Mouse (Mus musculus): Measurements from ENCODE around the gene Ubqln4. TPM values are rescaled to one million over a fixed set of nuclear protein-coding genes. Genes with fewer than 3 reads are reported as not detected.

The Ubqln4 gene
- total and polyA plus RNA-seq, 3 experiments = 22.8 to 62.2 (median 39.6) TPM

DNA sequence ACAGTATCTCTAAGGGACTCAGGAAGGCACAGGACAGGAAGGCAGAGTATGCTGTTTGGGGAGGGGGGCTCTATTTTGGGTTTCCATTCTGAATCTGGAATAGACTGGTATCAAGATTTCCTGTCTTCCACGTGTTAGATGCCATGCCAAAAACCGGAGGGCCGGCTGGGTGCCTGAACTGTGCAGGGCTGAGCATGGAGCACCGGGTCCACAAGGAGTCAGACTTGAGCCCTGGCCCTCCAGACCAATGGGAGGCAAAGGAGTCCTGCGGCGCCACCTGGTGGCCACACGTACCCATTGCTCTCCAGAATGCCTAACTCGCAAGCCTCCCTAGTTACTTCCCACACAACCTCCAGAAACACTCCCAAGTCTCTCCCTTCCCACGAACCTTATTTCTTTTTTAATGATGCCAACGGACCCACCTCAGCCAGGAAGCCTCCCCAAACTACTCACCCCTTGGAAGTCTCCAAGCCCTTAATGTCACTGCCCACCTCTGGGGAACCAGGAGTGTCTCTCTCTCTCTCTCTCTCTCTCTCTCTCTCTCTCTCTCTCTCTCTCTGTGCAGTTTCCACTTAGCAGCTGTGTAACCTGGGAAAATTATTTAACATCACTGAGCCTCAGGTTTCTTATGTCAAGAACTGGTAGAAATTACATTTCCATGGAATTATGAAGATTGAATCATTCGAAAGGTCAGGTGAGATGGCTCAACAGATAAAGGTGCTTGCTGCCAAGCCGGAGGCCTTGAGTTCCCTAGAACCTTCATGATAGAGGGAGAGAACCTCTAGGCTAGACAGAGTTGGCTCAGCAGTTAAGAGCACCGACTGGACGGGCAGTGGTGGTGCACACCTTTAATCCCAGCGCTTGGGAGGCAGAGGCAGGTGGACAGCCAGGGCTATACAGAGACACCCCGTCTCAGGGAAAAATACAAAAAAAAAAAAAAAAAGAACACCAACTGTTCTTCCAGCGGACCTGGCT, 27.1 kb upstream of the Ubqln4 start (continued):
- no peak for TF ChIP-seq RCOR1 (conservative IDR thresholded peaks at IDR 0.05; ENCODE audit: low read depth, low read length)
- TF ChIP-seq PAX5 (IDR thresholded peaks at IDR 0.05; ENCODE audit: low read length) = no peak
- peak; percentile 77 for TF ChIP-seq MAX (IDR thresholded peaks at IDR 0.05; ENCODE audit: low read length)
- no peak for TF ChIP-seq ZNF384 (IDR thresholded peaks at IDR 0.05; ENCODE audit: low read depth, low read length)
- TF ChIP-seq TCF12 (IDR thresholded peaks at IDR 0.05; ENCODE audit: low read depth, low read length) = peak; percentile 54; the same call in 1 of the 2 replicates
- TF ChIP-seq IRF4 (IDR thresholded peaks at IDR 0.05; ENCODE audit: low read depth, low read length) = 0 out of 2 replicates have a peak, but pooled peaks have one; percentile 39
- TF ChIP-seq EP300 (IDR thresholded peaks at IDR 0.05; ENCODE audit: low read length) = no peak
- TF ChIP-seq ELF1 (IDR thresholded peaks at IDR 0.05; ENCODE audit: low read depth, low read length) = peak; percentile 29; the same call in 1 of the 2 replicates

DNA sequence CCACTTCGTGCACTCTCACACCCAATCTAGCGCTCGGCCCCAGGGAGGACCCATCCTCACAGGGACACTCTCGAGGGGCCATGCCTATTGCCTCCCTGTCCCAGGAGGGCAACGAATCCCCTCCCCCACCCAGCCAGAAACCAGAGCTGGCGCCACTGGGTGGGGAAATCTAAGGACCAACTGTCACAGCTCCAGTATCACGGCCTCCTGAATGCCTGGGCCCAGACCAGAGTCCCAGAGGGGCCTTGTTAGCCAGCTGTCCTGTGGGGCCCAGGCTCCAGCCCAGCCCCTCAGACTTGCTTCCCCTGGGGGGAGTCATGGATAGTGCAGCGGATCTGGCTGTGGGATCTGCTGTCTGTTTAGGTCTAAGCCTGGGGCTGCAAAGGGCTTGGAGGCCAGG, 26.0 kb upstream of the Ubqln4 start:
- Histone ChIP-seq H3K9ac (ENCODE audit: insufficient read depth, low read depth) (no peak overlapping the region), H3K4me2 (ENCODE audit: insufficient read depth, low read depth, poor library complexity, severe bottlenecking) (no peak overlapping the region), H3K36me3 (replicated peaks in 1 of 2; ENCODE audit: control insufficient read depth in 1 of 2, insufficient read depth in 1 of 2, low read length in 1 of 2) (peaks cover 9 to 41% of the 10 kb centered on the region in 2 experiments)

DNA sequence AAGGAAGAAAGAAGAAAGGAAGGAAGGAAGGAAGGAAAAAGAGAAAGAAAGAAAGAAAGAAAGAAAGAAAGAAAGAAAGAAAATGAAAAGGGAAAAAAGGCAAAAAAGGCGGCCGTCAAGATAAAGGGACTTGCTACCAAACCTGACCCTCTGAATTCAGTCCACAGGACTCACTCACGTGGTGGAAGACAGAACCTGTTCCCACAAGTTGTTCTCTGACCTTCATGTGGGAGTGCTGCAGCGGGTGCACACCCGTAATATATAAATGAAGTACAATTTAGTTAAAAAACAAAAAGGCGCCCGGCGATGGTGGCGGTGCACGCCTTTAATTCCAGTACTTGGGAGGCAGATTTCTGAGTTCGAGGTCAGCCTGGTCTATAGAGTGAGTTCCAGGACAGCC, 24.9 kb upstream of the Ubqln4 start:
- dilution Hi-C loops (cut with MboI; ENCODE audit: extremely low pct_ligation_motif_present, extremely low pct_unique_long_range_greater_than_20kb, low sequenced_read_pairs) = no loop called here

More for the DNA sequence above, 26.0 kb upstream of the Ubqln4 start:
- Histone ChIP-seq H3K4me3 (replicated peaks in 1 of 3; ENCODE audit: low read depth in 2 of 3, low read length in 2 of 3, poor library complexity in 1 of 3) (no peak overlapping the region), H3K79me2 (replicated peaks; ENCODE audit: control insufficient read depth, extremely low read depth, insufficient read depth, poor library complexity, severe bottlenecking) (no peaks in the 10 kb centered on the region), H3K27me3 (replicated peaks) (peaks cover under 1% of the 10 kb centered on the region), H3K4me1 (ENCODE audit: control insufficient read depth in 1 of 2, insufficient read depth in 2 of 2) (peaks cover 18 to 33% of the 10 kb centered on the region in 2 experiments), H3K9me3 (replicated peaks; ENCODE audit: low read length) (no peaks in the 10 kb centered on the region), H3K27ac (ENCODE audit: insufficient read depth, low read depth) (no peak overlapping the region)
- in situ Hi-C loops (cut with MboI; ENCODE audit: low pct_ligation_motif_present, low pct_unique_long_range_greater_than_20kb, low sequenced_read_pairs) (no loop called here), dilution Hi-C loops (cut with MboI; ENCODE audit: extremely low pct_ligation_motif_present, extremely low pct_unique_long_range_greater_than_20kb, low sequenced_read_pairs) (no loop called here)
- no peak for TF ChIP-seq NELFE (IDR thresholded peaks at IDR 0.05; ENCODE audit: low read depth, low read length)
- no peak for TF ChIP-seq NRF1 (IDR thresholded peaks at IDR 0.05; ENCODE audit: low read depth, low read length)
- TF ChIP-seq IRF4 (IDR thresholded peaks at IDR 0.05; ENCODE audit: low read depth, low read length) = no peak
- TF ChIP-seq MAZ (IDR thresholded peaks at IDR 0.05; ENCODE audit: low read depth, low read length) = no peak
- no peak for DNase-seq (ENCODE audit: extremely low read depth)

More for the DNA sequence above, 24.9 kb upstream of the Ubqln4 start:
- in situ Hi-C loops (cut with MboI; ENCODE audit: low pct_ligation_motif_present, low pct_unique_long_range_greater_than_20kb, low sequenced_read_pairs) = no loop called here
- peaks cover 20 to 41% of the 10 kb centered on the region in 2 experiments for H3K4me1 ChIP-seq (ENCODE audit: control insufficient read depth in 1 of 2, insufficient read depth in 2 of 2)
- no peak overlapping the region for H3K27ac ChIP-seq (ENCODE audit: insufficient read depth, low read depth)
- DNase-seq (ENCODE audit: extremely low read depth) = no peak
- no peak overlapping the region for H3K4me3 ChIP-seq (replicated peaks in 1 of 3; ENCODE audit: low read depth in 2 of 3, low read length in 2 of 3, poor library complexity in 1 of 3)
- H3K79me2 ChIP-seq (replicated peaks; ENCODE audit: control insufficient read depth, extremely low read depth, insufficient read depth, poor library complexity, severe bottlenecking) = no peaks in the 10 kb centered on the region
- H3K4me2 ChIP-seq (ENCODE audit: insufficient read depth, low read depth, poor library complexity, severe bottlenecking) = no peak overlapping the region
- TF ChIP-seq MEF2A (IDR thresholded peaks at IDR 0.05; ENCODE audit: borderline replicate concordance, low read depth, low read length) = no peak
- TF ChIP-seq POLR2AphosphoS2 (IDR thresholded peaks at IDR 0.05; ENCODE audit: low read depth, low read length) = no peak
- H3K27me3 ChIP-seq (replicated peaks) = peaks cover 9% of the 10 kb centered on the region
- H3K36me3 ChIP-seq (replicated peaks in 1 of 2; ENCODE audit: control insufficient read depth in 1 of 2, insufficient read depth in 1 of 2, low read length in 1 of 2) = peaks cover 8 to 32% of the 10 kb centered on the region in 2 experiments
- no peaks in the 10 kb centered on the region for H3K9me3 ChIP-seq (replicated peaks; ENCODE audit: low read length)
- H3K9ac ChIP-seq (ENCODE audit: insufficient read depth, low read depth) = no peak overlapping the region

Data from CH12.LX (cell line).